Mouse (Mus musculus) ES-Bruce4 (cell line): Measurements from ENCODE around the gene Mta2.

ENCODE experiments used
- CTCF ChIP-seq: IDR thresholded peaks from one replicate; pipeline ENCODE4 v1.8.1; 2011; ENCODE audit warnings: low read depth, low read length
- EP300 ChIP-seq: IDR thresholded peaks from 2 replicates; pipeline ENCODE4 v1.6.1; 2011; ENCODE audit warnings: low read depth, low read length; ENCODE audit not compliant: insufficient read depth
- POLR2A ChIP-seq: IDR thresholded peaks from one replicate; pipeline ENCODE4 v1.8.1; 2011; ENCODE audit warnings: low read length; ENCODE audit not compliant: insufficient read depth

GRCm38 (mm10) chr19:8941136-8941514 lies 550 bp upstream of the Mta2 start:
- TF ChIP-seq POLR2A (no peak), CTCF (no peak), EP300 (no peak)
